In the genomic region with DNA sequence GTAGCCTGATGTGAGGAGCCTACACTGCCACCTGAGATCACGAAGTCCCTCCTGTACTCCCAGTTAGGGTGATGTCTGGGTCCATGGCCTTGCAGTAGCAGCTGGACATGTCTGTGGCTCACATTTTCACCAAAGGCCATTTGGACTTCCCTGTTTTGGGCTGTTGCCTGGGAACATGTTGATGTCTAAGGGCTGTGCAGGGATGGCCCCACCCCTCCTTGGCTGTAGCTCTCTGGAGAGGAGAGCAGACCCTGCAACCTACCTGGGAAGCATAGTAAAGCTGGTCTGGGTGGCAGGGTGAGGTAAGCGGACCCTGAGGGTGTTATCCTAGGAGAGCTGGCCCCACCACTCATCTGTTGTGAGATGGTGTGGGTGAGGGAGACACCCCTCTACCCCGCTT, we compare ENCODE assay signal across 22 mouse cellular contexts.
"Had no signal": no experiment of that assay in that cellular context is flagged by ENCODE, and none has a peak within 500 bp of the region (broad histone marks: within the 10 kb centered on the region; RNA-seq: fewer than 3 reads in every experiment).

No protein-coding gene starts in this region.

- DNase-seq: gastrocnemius, postnatal 10 days; gastrocnemius, postnatal 25 days; heart, adult 2 months; heart, postnatal 4 days; kidney, adult 18-20 months; kidney, adult 8-10 months; kidney, postnatal 10 days; kidney, postnatal 25 days; kidney, postnatal 4 days had no signal

- H3K9ac ChIP-seq: heart, embryonic 12.5 days; hindbrain, embryonic 12.5 days; hindbrain, embryonic 14.5 days; limb, embryonic 13.5 days; limb, embryonic 15.5 days; liver, embryonic 12.5 days; liver, embryonic 14.5 days had no signal

- H3K4me2 ChIP-seq: heart, embryonic 12.5 days; hindbrain, embryonic 12.5 days; hindbrain, embryonic 14.5 days; limb, embryonic 13.5 days; limb, embryonic 15.5 days; liver, embryonic 12.5 days had no signal

- H3K9me3 ChIP-seq: heart, embryonic 12.5 days; hindbrain, embryonic 10.5 days; hindbrain, embryonic 12.5 days; limb, embryonic 13.5 days; limb, embryonic 15.5 days; liver, embryonic 12.5 days had no signal

- H3K27me3 ChIP-seq: heart, embryonic 12.5 days; hindbrain, embryonic 12.5 days; limb, embryonic 15.5 days; liver, embryonic 12.5 days had no signal

- H3K27ac ChIP-seq: heart, adult 2 months; hindbrain, embryonic 10.5 days; hindbrain, embryonic 12.5 days; hindbrain, embryonic 14.5 days; layer of hippocampus, adult 2 months; left cerebral cortex, adult 2 months; limb, embryonic 13.5 days; limb, embryonic 15.5 days; liver, embryonic 12.5 days; liver, embryonic 14.5 days had no signal

- ATAC-seq: hindbrain, embryonic 16.5 days; inflammation-experienced regulatory T-cells, adult 6 months; intestine, postnatal 0 days; liver, embryonic 12.5 days had no signal

- H3K36me3 ChIP-seq: heart, embryonic 12.5 days; hindbrain, embryonic 10.5 days; hindbrain, embryonic 12.5 days; limb, embryonic 13.5 days; limb, embryonic 15.5 days; liver, embryonic 12.5 days had no signal

- H3K4me3 ChIP-seq: heart, adult 2 months; heart, embryonic 12.5 days; hindbrain, embryonic 10.5 days; hindbrain, embryonic 12.5 days; layer of hippocampus, adult 2 months; left cerebral cortex, adult 2 months; limb, embryonic 13.5 days; limb, embryonic 15.5 days; liver, embryonic 12.5 days had no signal
